Mouse (Mus musculus) testis, adult 2 months (tissue): ENCODE data around the gene Tmem174. TPM values are rescaled to one million over a fixed set of nuclear protein-coding genes. Genes with fewer than 3 reads are reported as not detected.

Experiments
- H3K27ac ChIP-seq: fragments of 200-500 bp; 2 replicates; pipeline ENCODE4 v1.5.1; 2012; ENCODE audit warnings: low read depth, low read length; ENCODE audit not compliant: control insufficient read depth, insufficient read depth
- H3K27me3 ChIP-seq: fragments of 200-500 bp; 2 replicates; pipeline ENCODE4 v1.6.1; 2012; ENCODE audit warnings: mild to moderate bottlenecking, low read length, moderate library complexity; ENCODE audit not compliant: control insufficient read depth, insufficient read depth
- H3K36me3 ChIP-seq: fragments of 200-500 bp; 2 replicates; pipeline ENCODE4 v1.6.1; 2012; ENCODE audit warnings: mild to moderate bottlenecking, low read length; ENCODE audit not compliant: control insufficient read depth, insufficient read depth
- H3K4me1 ChIP-seq: fragments of 200-500 bp; 2 replicates; pipeline ENCODE4 v1.6.1; 2012; ENCODE audit warnings: low read length; ENCODE audit not compliant: control insufficient read depth, insufficient read depth
- H3K4me3 ChIP-seq: fragments of 200-500 bp; 2 replicates; pipeline ENCODE4 v1.5.1; 2012; ENCODE audit warnings: low read depth, mild to moderate bottlenecking, low read length, moderate library complexity, mixed read lengths; ENCODE audit not compliant: control insufficient read depth
- CTCF ChIP-seq: fragments of 200-500 bp; IDR thresholded peaks from 2 replicates; pipeline ENCODE4 v1.5.1; 2012; ENCODE audit warnings: low read depth, mild to moderate bottlenecking, inconsistent platforms, low read length, moderate library complexity; ENCODE audit not compliant: control insufficient read depth, insufficient read depth, insufficient replicate concordance
- POLR2A ChIP-seq: fragments of 200-500 bp; IDR thresholded peaks from 2 replicates; pipeline ENCODE4 v1.6.1; 2012; ENCODE audit warnings: low read depth, mild to moderate bottlenecking, inconsistent platforms, low read length, moderate library complexity; ENCODE audit not compliant: control insufficient read depth
- polyA plus RNA-seq: library from polyadenylated mRNA; depleted of rRNA; stranded (reverse); fragments of >200 nt; gene quantifications from 2 replicates; pipeline ENCODE4 v1.2.3, GENCODE M21; 2012

Gene Tmem174
- polyA plus RNA-seq, 1 experiment = not detected

GRCm38 (mm10) chr13:98667316-98667715, 30.1 kb upstream of the Tmem174 start:
- Histone ChIP-seq H3K36me3 (no peaks in the 10 kb centered on the region), H3K27me3 (no peaks in the 10 kb centered on the region), H3K4me3 (no peak overlapping the region), H3K4me1 (peaks cover 2% of the 10 kb centered on the region), H3K27ac (no peak overlapping the region)
- no peak for TF ChIP-seq POLR2A
- TF ChIP-seq CTCF = no peak

DNA sequence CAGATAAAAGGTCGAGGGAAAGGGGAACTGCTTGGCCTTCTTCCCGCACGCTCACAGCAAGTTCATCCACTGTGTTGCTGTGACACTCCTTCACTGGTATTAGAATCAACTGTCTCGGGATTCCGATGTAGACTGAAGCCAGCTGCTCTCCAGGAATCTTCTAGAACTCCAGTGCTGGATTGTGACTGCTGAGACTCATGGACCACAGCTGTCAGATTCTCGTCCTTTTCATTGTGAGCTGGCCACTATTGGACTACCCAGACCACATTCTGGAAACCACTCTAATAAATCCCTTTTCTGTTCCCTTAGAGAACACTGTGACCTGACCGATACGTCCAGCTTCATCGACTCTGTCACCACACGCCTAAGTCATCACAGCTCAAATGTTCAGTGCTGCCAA, 28.0 kb upstream of the Tmem174 start:
- H3K27me3 ChIP-seq = no peaks in the 10 kb centered on the region
- no peak for TF ChIP-seq CTCF
- TF ChIP-seq POLR2A = no peak
- H3K4me1 ChIP-seq = peaks cover 2% of the 10 kb centered on the region
- H3K27ac ChIP-seq = no peak overlapping the region
- no peaks in the 10 kb centered on the region for H3K36me3 ChIP-seq
- no peak overlapping the region for H3K4me3 ChIP-seq

DNA sequence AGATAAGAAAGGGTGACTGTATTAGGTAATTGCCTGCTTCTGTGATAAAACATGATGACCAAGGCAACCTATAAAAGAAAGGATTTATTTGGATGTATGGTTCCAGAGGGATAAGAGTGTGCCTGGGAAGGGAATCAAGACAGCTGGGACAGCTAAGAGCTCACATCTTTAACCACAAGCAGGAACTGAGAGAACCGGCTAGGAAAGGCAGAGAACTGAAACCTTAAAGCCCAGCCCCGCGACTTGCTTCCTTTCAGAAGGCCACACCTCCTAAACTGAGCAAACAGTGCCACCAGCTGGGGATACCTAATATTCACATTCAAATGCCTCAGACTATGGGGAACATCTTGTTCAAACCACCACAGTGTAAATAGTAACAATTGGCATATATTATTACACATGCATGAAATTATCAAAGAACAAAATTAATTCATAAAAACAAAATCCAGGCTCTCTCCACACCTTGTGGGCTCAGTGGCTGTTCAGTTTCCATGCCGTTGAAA, 25.0 kb upstream of the Tmem174 start:
- H3K4me1 ChIP-seq = no peaks in the 10 kb centered on the region
- no peaks in the 10 kb centered on the region for H3K36me3 ChIP-seq
- no peak overlapping the region for H3K27ac ChIP-seq
- TF ChIP-seq POLR2A (no peak), CTCF (no peak)
- H3K27me3 ChIP-seq = no peaks in the 10 kb centered on the region
- H3K4me3 ChIP-seq = no peak overlapping the region

DNA sequence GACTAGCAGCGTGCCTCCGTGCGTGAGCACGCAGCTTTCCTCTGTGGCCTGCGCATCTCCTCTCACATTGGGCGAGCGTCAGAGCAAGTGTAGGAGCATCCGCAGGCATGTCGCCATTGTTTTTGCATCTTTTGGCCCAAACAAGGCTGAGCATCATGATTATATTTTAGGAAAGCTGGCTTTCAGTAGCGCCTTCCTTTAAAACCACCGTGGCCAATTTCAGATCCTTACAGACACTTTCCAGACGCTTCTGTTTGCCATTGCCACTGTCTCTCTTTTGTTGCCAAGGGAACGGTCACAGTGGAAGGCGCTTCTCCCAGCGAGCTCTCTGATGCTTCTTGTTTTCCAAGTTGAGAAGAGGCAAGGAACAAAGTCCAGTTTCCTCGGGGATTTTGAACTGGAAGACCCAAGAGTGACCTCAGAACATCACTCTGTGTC, 18.8 kb upstream of the Tmem174 start:
- H3K27me3 ChIP-seq = no peaks in the 10 kb centered on the region
- H3K36me3 ChIP-seq = no peaks in the 10 kb centered on the region
- TF ChIP-seq POLR2A (no peak), CTCF (no peak)
- no peak overlapping the region for H3K4me3 ChIP-seq
- no peak overlapping the region for H3K27ac ChIP-seq
- no peaks in the 10 kb centered on the region; the same call in 1 of the 2 replicates for H3K4me1 ChIP-seq

DNA sequence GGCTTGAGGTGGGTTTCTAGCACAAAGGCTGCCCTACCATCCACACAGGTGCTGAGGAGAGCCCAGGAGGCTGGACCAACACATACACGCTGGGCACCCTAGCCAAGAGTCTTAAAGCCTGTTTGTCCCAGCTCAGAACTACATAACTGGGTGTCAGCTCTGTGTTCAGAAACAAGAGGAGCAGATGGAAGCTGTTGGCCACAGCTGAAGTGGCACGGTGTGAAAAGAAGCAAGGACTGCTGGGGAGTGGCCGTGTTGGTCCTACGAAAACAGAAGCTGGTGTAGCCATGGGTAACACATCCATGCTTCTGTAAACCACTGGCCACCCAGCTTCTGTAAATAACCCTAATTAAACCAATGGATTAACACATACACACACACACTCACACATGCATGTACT, 18.1 kb upstream of the Tmem174 start:
- H3K27ac ChIP-seq = no peak overlapping the region
- no peaks in the 10 kb centered on the region for H3K27me3 ChIP-seq
- TF ChIP-seq POLR2A (no peak), CTCF (no peak)
- H3K4me1 ChIP-seq = no peaks in the 10 kb centered on the region; the same call in 1 of the 2 replicates
- no peak overlapping the region for H3K4me3 ChIP-seq
- no peaks in the 10 kb centered on the region for H3K36me3 ChIP-seq

- Histone ChIP-seq H3K36me3 (no peaks in the 10 kb centered on the region), H3K4me1 (no peaks in the 10 kb centered on the region; the same call in 1 of the 2 replicates), H3K27me3 (no peaks in the 10 kb centered on the region), H3K27ac (no peak overlapping the region), H3K4me3 (no peak overlapping the region)
- TF ChIP-seq CTCF (no peak), POLR2A (no peak)
Observed at GRCm38 (mm10) chr13:98654129-98654939, 17.1 kb upstream of the Tmem174 start.

- TF ChIP-seq POLR2A (no peak), CTCF (no peak)
- H3K27ac ChIP-seq = no peak overlapping the region
Observed at GRCm38 (mm10) chr13:98652194-98652593, 15.0 kb upstream of the Tmem174 start.

More at GRCm38 (mm10) chr13:98652194-98652593, 15.0 kb upstream of the Tmem174 start:
- Histone ChIP-seq H3K4me3 (no peak overlapping the region), H3K27me3 (no peaks in the 10 kb centered on the region), H3K4me1 (peaks cover 2% of the 10 kb centered on the region), H3K36me3 (no peaks in the 10 kb centered on the region)
